Mouse (Mus musculus) lung, adult 10 weeks (tissue): Measurements from ENCODE around the gene Fbn1. TPM values are rescaled to one million over a fixed set of nuclear protein-coding genes. Genes with fewer than 3 reads are reported as not detected.

ENCODE experiments used
- polyA plus RNA-seq: library from polyadenylated mRNA; stranded (reverse); fragments of 350-450 nt; fragmentation: Illumina TruSeq; extraction: RNeasy Lipid Tissue Mini Kit (QIAGEN cat#74804); gene quantifications from one replicate; pipeline ENCODE4 v1.2.3, GENCODE M21; 2014; ENCODE audit warnings: low read depth, low replicate concordance; ENCODE audit not compliant: insufficient read depth

Fbn1 gene
- 9.8 TPM for polyA plus RNA-seq

GRCm38 (mm10) chr2:125507893-125508292 is at the start of gene Fbn1:
Gene Fbn1 (minus strand): TSS chr2:125507993.

GRCm38 (mm10) chr2:125505006-125505745 is 2.6 kb downstream of the Fbn1 start, which contains the start of gene Gm9913:
Gene Gm9913 (plus strand): TSS chr2:125505089.

Other genes starting within 250 kb of the Fbn1 start
- gene Gm9913, start 2.9 kb downstream of the Fbn1 start, polyA plus RNA-seq, result not detected
- gene Cep152, start 117.1 kb upstream of the Fbn1 start, polyA plus RNA-seq, result 1.1 TPM
- gene Eid1, start 165.1 kb upstream of the Fbn1 start, polyA plus RNA-seq, result 76.8 TPM
- 0.21 TPM for gene Shc4, start 216.2 kb upstream of the Fbn1 start, polyA plus RNA-seq